1 mouse cellular context compared by ENCODE assay signal in the genomic region with DNA sequence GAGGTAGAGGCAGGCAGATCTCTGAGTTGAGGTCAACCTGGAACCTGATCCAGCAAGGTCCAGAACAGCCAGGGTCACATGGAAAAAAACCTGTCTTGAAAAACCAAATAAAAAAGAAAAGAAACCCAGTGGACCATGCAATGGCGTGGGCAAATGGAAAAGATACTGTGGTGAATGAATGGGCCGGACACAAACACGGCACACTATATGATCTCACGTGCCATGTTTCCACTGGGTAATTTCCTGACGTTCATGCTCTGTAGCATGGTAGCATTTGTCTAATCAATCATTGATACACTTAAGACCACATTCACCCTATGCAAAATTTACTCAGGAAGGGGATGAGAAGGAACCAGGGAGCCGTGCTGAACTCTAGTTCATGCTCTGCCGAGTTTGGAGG.
TF ChIP-seq lines count a peak whose summit lies in the region.

No protein-coding gene starts in this region.

TF ChIP-seq in CH12.LX, 34 proteins besides CTCF, POLR2A, EP300 and RAD21:
- TF ChIP-seq RCOR1 (conservative IDR thresholded peaks at IDR 0.05; ENCODE audit: low read depth, low read length) (no peak), E2F4 (IDR thresholded peaks at IDR 0.05; ENCODE audit: insufficient replicate concordance, low read depth, low read length) (no peak), ZMIZ1 (IDR thresholded peaks at IDR 0.05; ENCODE audit: low read depth, low read length) (no peak), ETS1 (conservative IDR thresholded peaks at IDR 0.05; ENCODE audit: low read depth, low read length) (peak; percentile 51), GABPA (IDR thresholded peaks at IDR 0.05; ENCODE audit: insufficient replicate concordance, low read depth, low read length) (no peak), BHLHE40 (IDR thresholded peaks at IDR 0.05; ENCODE audit: low read depth, low read length) (peak; percentile 94), PAX5 (IDR thresholded peaks at IDR 0.05; ENCODE audit: low read length) (no peak), ZNF384 (IDR thresholded peaks at IDR 0.05; ENCODE audit: low read depth, low read length) (no peak), MEF2A (IDR thresholded peaks at IDR 0.05; ENCODE audit: borderline replicate concordance, low read depth, low read length) (no peak), SMC3 (IDR thresholded peaks at IDR 0.05; ENCODE audit: low read depth, low read length) (no peak), TCF12 (IDR thresholded peaks at IDR 0.05; ENCODE audit: low read depth, low read length) (no peak), JUND (conservative IDR thresholded peaks at IDR 0.05; ENCODE audit: low read depth, low read length) (no peak), ZKSCAN1 (IDR thresholded peaks at IDR 0.05; ENCODE audit: borderline replicate concordance, low read depth, low read length) (no peak), UBTF (IDR thresholded peaks at IDR 0.05; ENCODE audit: low read depth, low read length) (no peak), USF2 (conservative IDR thresholded peaks at IDR 0.05; ENCODE audit: low read depth, low read length) (no peak)
